Comparison of ENCODE assay signal across 19 mouse cellular contexts in the genomic region with DNA sequence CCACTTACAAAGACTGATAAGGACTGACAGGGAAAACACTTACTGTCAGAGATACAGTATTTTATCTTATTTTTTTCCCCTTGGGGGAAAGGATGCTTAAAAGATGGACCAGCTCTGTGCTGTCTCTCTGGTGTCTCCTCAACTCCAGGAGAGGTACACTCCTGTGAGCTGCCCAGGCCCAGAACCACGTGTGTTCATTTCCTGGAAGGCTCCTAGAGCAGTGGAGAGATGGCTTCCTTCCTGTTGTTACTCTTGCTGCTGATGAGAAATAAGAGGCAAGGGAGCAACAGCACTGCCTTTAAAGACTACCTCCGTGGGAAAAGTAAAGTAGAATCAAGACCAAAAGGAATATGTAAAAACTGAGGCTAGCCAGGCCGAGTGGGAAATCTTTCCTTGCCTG.
"Had no signal": no experiment of that assay in that cellular context is flagged by ENCODE, and none has a peak within 500 bp of the region (broad histone marks: within the 10 kb centered on the region; RNA-seq: fewer than 3 reads in every experiment).

No protein-coding gene starts in this region.

- H3K36me3 ChIP-seq: limb, embryonic 12.5 days; limb, embryonic 15.5 days; midbrain, embryonic 12.5 days; midbrain, embryonic 15.5 days; neural tube, embryonic 13.5 days; stomach, embryonic 15.5 days had no signal

- H3K27me3 ChIP-seq: limb, embryonic 12.5 days; midbrain, embryonic 12.5 days; midbrain, embryonic 15.5 days; neural tube, embryonic 13.5 days; stomach, embryonic 15.5 days had no signal

- H3K27ac ChIP-seq: limb, embryonic 12.5 days; limb, embryonic 15.5 days; liver, embryonic 14.5 days; macrophage; midbrain, embryonic 12.5 days; midbrain, embryonic 15.5 days; neural tube, embryonic 13.5 days; stomach, embryonic 15.5 days had no signal

- ATAC-seq: liver, postnatal 0 days; lung, postnatal 0 days; midbrain, embryonic 15.5 days had no signal

- H3K9ac ChIP-seq: limb, embryonic 12.5 days; limb, embryonic 15.5 days; liver, embryonic 14.5 days; liver, postnatal 0 days; lung, embryonic 14.5 days; midbrain, embryonic 12.5 days; midbrain, embryonic 15.5 days; neural tube, embryonic 13.5 days; stomach, embryonic 15.5 days had no signal

- H3K4me3 ChIP-seq: limb, embryonic 12.5 days; limb, embryonic 15.5 days; midbrain, embryonic 12.5 days; midbrain, embryonic 15.5 days; neural tube, embryonic 13.5 days; stomach, embryonic 15.5 days had no signal

- H3K4me1 ChIP-seq: limb, embryonic 12.5 days had no signal

- DNase-seq: kidney, postnatal 14 days; kidney, postnatal 4 days; left cerebral cortex, postnatal 4 days; liver, postnatal 0 days; lung, embryonic 14.5 days; retina, postnatal 1 day; right cerebral cortex, postnatal 25 days; spleen, adult 18-20 months; thymus, postnatal 25 days had no signal

- H3K9me3 ChIP-seq: limb, embryonic 12.5 days; limb, embryonic 15.5 days; midbrain, embryonic 12.5 days; midbrain, embryonic 15.5 days; neural tube, embryonic 13.5 days; stomach, embryonic 15.5 days had no signal

- H3K4me2 ChIP-seq: limb, embryonic 12.5 days; limb, embryonic 15.5 days; liver, embryonic 11.5 days; lung, embryonic 14.5 days; midbrain, embryonic 12.5 days; midbrain, embryonic 15.5 days; neural tube, embryonic 13.5 days; stomach, embryonic 15.5 days had no signal
